Mouse (Mus musculus): ENCODE results near the gene Lenep. TPM values are rescaled to one million over a fixed set of nuclear protein-coding genes. Genes with fewer than 3 reads are reported as not detected.

Lenep gene
- total RNA-seq, 2 experiments from 2014 or later, result 1.1 to 3.5 TPM

- DNase-seq (ENCODE audit: extremely low spot score in 1 of 2, low spot score in 2 of 2), result no peak
- no peak for TF ChIP-seq CTCF (IDR thresholded peaks at IDR 0.05)
- peak overlapping the region; percentile 78 for H3K27ac ChIP-seq
- intact Hi-C loops (cut with DNase I), result no loop called here
- peak overlapping the region; percentile 72 for H3K4me3 ChIP-seq
Measured at GRCm38 (mm10) chr3:89419571-89419970, 17.0 kb upstream of the Lenep start.

- no peak for TF ChIP-seq CTCF (IDR thresholded peaks at IDR 0.05)
- peak overlapping the region; percentile 78 for H3K27ac ChIP-seq
- no peak for DNase-seq (ENCODE audit: extremely low spot score in 1 of 2, low spot score in 2 of 2)
- intact Hi-C loops (cut with DNase I), result no loop called here
- H3K4me3 ChIP-seq, result peak overlapping the region; percentile 72
Measured at GRCm38 (mm10) chr3:89418861-89419250, 16.3 kb upstream of the Lenep start.

GRCm38 (mm10) chr3:89418170-89418860 is 15.7 kb upstream of the Lenep start, which contains the start of the genes Cks1b and Shc1:
TSS of gene Cks1b (minus strand) at chr3:89418383.
TSS of gene Shc1 (plus strand) at chr3:89418443.
- intact Hi-C loops (cut with DNase I), result no loop called here
- TF ChIP-seq CTCF (IDR thresholded peaks at IDR 0.05), result no peak; the same call in 1 of the 2 replicates
- H3K27ac ChIP-seq, result peak within 1 kb of the TSS; percentile 78
- H3K4me3 ChIP-seq, result peak within 1 kb of the TSS; percentile 72
- peak; percentile 85 to 91 for DNase-seq (ENCODE audit: extremely low spot score in 1 of 2, low spot score in 2 of 2)

- Histone ChIP-seq H3K4me3 (peak overlapping the region; percentile 72), H3K27ac (no peak overlapping the region)
- no peak for DNase-seq (ENCODE audit: extremely low spot score in 1 of 2, low spot score in 2 of 2)
- intact Hi-C loops (cut with DNase I), result no loop called here
- TF ChIP-seq CTCF (IDR thresholded peaks at IDR 0.05), result no peak
Measured at GRCm38 (mm10) chr3:89417840-89418169, 15.2 kb upstream of the Lenep start.

- DNase-seq (ENCODE audit: extremely low spot score in 1 of 2, low spot score in 2 of 2), result no peak
- no peak for TF ChIP-seq CTCF (IDR thresholded peaks at IDR 0.05)
- Histone ChIP-seq H3K27ac (no peak overlapping the region), H3K4me3 (no peak overlapping the region)
- intact Hi-C loops (cut with DNase I), result no loop called here
Measured at GRCm38 (mm10) chr3:89417131-89417530, 14.5 kb upstream of the Lenep start.

GRCm38 (mm10) chr3:89416158-89416557 is 13.6 kb upstream of the Lenep start:
- no peak for TF ChIP-seq CTCF (IDR thresholded peaks at IDR 0.05)
- Histone ChIP-seq H3K27ac (no peak overlapping the region), H3K4me3 (no peak overlapping the region)
- no peak for DNase-seq (ENCODE audit: extremely low spot score in 1 of 2, low spot score in 2 of 2)
- intact Hi-C loops (cut with DNase I), result no loop called here

- intact Hi-C loops (cut with DNase I), result loop anchor here (2.0 to 5.0 kb wide), 2 partner anchors 17 to 69 kb away; partner anchors contain the start of gene Zbtb7b
- Histone ChIP-seq H3K27ac (peak within 1 kb of the TSS; percentile 92), H3K4me3 (peak within 1 kb of the TSS; percentile 76)
- peak; percentile 99 for DNase-seq (ENCODE audit: extremely low spot score in 1 of 2, low spot score in 2 of 2)
- TF ChIP-seq CTCF (IDR thresholded peaks at IDR 0.05), result no peak
Measured at GRCm38 (mm10) chr3:89411490-89412393, 9.1 kb upstream of the Lenep start, which contains the start of gene Flad1. TSS of gene Flad1 (minus strand) at chr3:89411870.

GRCm38 (mm10) chr3:89410864-89411263 is 8.3 kb upstream of the Lenep start:
- no peak for TF ChIP-seq CTCF (IDR thresholded peaks at IDR 0.05)
- intact Hi-C loops (cut with DNase I), result loop anchor here (2.0 to 5.0 kb wide), 2 partner anchors 16 to 69 kb away; partner anchors contain the start of gene Zbtb7b
- peak overlapping the region; percentile 92 for H3K27ac ChIP-seq

GRCm38 (mm10) chr3:89409701-89410100 is 7.1 kb upstream of the Lenep start:
- H3K27ac ChIP-seq, result no peak overlapping the region
- no peak overlapping the region for H3K4me3 ChIP-seq
- no peak for DNase-seq (ENCODE audit: extremely low spot score in 1 of 2, low spot score in 2 of 2)
- intact Hi-C loops (cut with DNase I), result loop anchor here (2.0 to 5.0 kb wide), 2 partner anchors 15 to 67 kb away; partner anchors contain the start of gene Zbtb7b
- TF ChIP-seq CTCF (IDR thresholded peaks at IDR 0.05), result no peak

More at GRCm38 (mm10) chr3:89410864-89411263, 8.3 kb upstream of the Lenep start:
- no peak for DNase-seq (ENCODE audit: extremely low spot score in 1 of 2, low spot score in 2 of 2)
- H3K4me3 ChIP-seq, result peak overlapping the region; percentile 76

- TF ChIP-seq CTCF (IDR thresholded peaks at IDR 0.05), result no peak
- intact Hi-C loops (cut with DNase I), result no loop called here
- Histone ChIP-seq H3K4me3 (no peak overlapping the region), H3K27ac (no peak overlapping the region)
- DNase-seq (ENCODE audit: extremely low spot score in 1 of 2, low spot score in 2 of 2), result no peak
Measured at GRCm38 (mm10) chr3:89408448-89408847, 5.9 kb upstream of the Lenep start.

- intact Hi-C loops (cut with DNase I), result no loop called here
- H3K27ac ChIP-seq, result no peak overlapping the region
- no peak overlapping the region for H3K4me3 ChIP-seq
- no peak for TF ChIP-seq CTCF (IDR thresholded peaks at IDR 0.05)
- no peak for DNase-seq (ENCODE audit: extremely low spot score in 1 of 2, low spot score in 2 of 2)
Measured at GRCm38 (mm10) chr3:89406887-89407286, 4.3 kb upstream of the Lenep start.

- intact Hi-C loops (cut with DNase I), result no loop called here
- H3K27ac ChIP-seq, result no peak overlapping the region
- no peak for TF ChIP-seq CTCF (IDR thresholded peaks at IDR 0.05)
- H3K4me3 ChIP-seq, result no peak overlapping the region
- DNase-seq (ENCODE audit: extremely low spot score in 1 of 2, low spot score in 2 of 2), result no peak
Measured at GRCm38 (mm10) chr3:89401329-89401728, 1.3 kb downstream of the Lenep start.
